Comparison of ENCODE assay signal across 8 mouse cellular contexts in genomic region chrX:48255830-48256428, GRCm38 (mm10). TPM values are rescaled to one million over a fixed set of nuclear protein-coding genes. Genes with fewer than 3 reads are reported as not detected.
A peak's percentile ranks its signal among the peaks of the same experiment; 100 is the strongest.
DNase-seq lines count a peak whose midpoint lies in the region; ATAC-seq and TF ChIP-seq lines count a peak whose summit lies in the region.

No protein-coding gene starts in this region.

- H3K9ac ChIP-seq in heart, embryonic 14.5 days (ENCODE audit: low read length): peak overlapping the region; percentile 72
- peak overlapping the region; percentile 43 for H3K9ac ChIP-seq in ES-Bruce4 (ENCODE audit: low read depth, poor library complexity, severe bottlenecking)
- H3K9ac ChIP-seq in hindbrain, embryonic 12.5 days: peak overlapping the region; percentile 53; the same call in 1 of the 2 replicates
- H3K9ac ChIP-seq in liver, embryonic 15.5 days: peak overlapping the region; percentile 60

- no peak for TF ChIP-seq CTCF in ES-Bruce4 (IDR thresholded peaks at IDR 0.05; ENCODE audit: low read depth, low read length)

- no peaks in the 10 kb centered on the region for H3K27me3 ChIP-seq in heart, embryonic 14.5 days (ENCODE audit: control insufficient read depth, insufficient read depth, low read length)
- no peaks in the 10 kb centered on the region for H3K27me3 ChIP-seq in ES-Bruce4 (ENCODE audit: control insufficient read depth, insufficient read depth, low read length, poor library complexity, severe bottlenecking)
- no peaks in the 10 kb centered on the region for H3K27me3 ChIP-seq in hindbrain, embryonic 12.5 days
- H3K27me3 ChIP-seq in liver, embryonic 15.5 days: no peaks in the 10 kb centered on the region

- peak overlapping the region; percentile 67 for H3K4me2 ChIP-seq in heart, embryonic 14.5 days (ENCODE audit: low read length)
- H3K4me2 ChIP-seq in hindbrain, embryonic 12.5 days (replicated peaks): peak overlapping the region; percentile 54
- peak overlapping the region; percentile 72 for H3K4me2 ChIP-seq in liver, embryonic 15.5 days

- peaks cover 6% of the 10 kb centered on the region; the same call in 1 of the 2 replicates for H3K36me3 ChIP-seq in heart, embryonic 14.5 days (ENCODE audit: control insufficient read depth, insufficient read depth, low read length)
- H3K36me3 ChIP-seq in ES-Bruce4 (ENCODE audit: control insufficient read depth, insufficient read depth, low read length, poor library complexity, severe bottlenecking): peaks cover 4% of the 10 kb centered on the region
- H3K36me3 ChIP-seq in hindbrain, embryonic 12.5 days: 0 out of 2 replicates have a peak, but pooled peaks cover 3% of the 10 kb centered on the region
- no peaks in the 10 kb centered on the region for H3K36me3 ChIP-seq in liver, embryonic 15.5 days (replicated peaks)

- intact Hi-C loops in heart, postnatal 25 days (cut with DNase I): no loop called here

- H3K27ac ChIP-seq in heart, embryonic 14.5 days (replicated peaks in 1 of 2; ENCODE audit: control insufficient read depth in 1 of 2, insufficient read depth in 1 of 2, low read depth in 2 of 2, low read length in 2 of 2): peak overlapping the region; percentile 75 to 79
- H3K27ac ChIP-seq in ES-Bruce4 (ENCODE audit: insufficient read depth, low read length): peak overlapping the region; percentile 48
- H3K27ac ChIP-seq in hindbrain, embryonic 12.5 days: peak overlapping the region; percentile 86
- H3K27ac ChIP-seq in liver, embryonic 15.5 days (replicated peaks): peak overlapping the region; percentile 87

- TF ChIP-seq EP300 in ES-Bruce4 (IDR thresholded peaks at IDR 0.05; ENCODE audit: insufficient read depth, low read depth, low read length): no peak

- TF ChIP-seq POLR2A in ES-Bruce4 (IDR thresholded peaks at IDR 0.05; ENCODE audit: insufficient read depth, low read length): no peak

- peak overlapping the region; percentile 56 to 59 for H3K4me3 ChIP-seq in heart, embryonic 14.5 days (ENCODE audit: control insufficient read depth in 1 of 2, insufficient read depth in 1 of 2, low read depth in 1 of 2, low read length in 2 of 2)
- peak overlapping the region; percentile 78 for H3K4me3 ChIP-seq in ES-Bruce4 (ENCODE audit: low read depth, low read length)
- H3K4me3 ChIP-seq in hindbrain, embryonic 12.5 days: peak overlapping the region; percentile 47
- H3K4me3 ChIP-seq in liver, embryonic 15.5 days (replicated peaks): peak overlapping the region; percentile 69

- 17% methylated on average over 18 of the region's 18 CpGs for WGBS in heart, embryonic 14.5 days
- 14% methylated on average over 18 of the region's 18 CpGs for WGBS in hindbrain, embryonic 12.5 days
- 21% methylated on average over 18 of the region's 18 CpGs for WGBS in liver, embryonic 15.5 days (ENCODE audit: insufficient replicate concordance)

- ATAC-seq in heart, embryonic 14.5 days (ENCODE audit: insufficient number of reproducible peaks, insufficient read depth, low FRiP score, low read depth): no peak; the same call in 1 of the 2 replicates
- peak; percentile 59; the same call in 1 of the 2 replicates for ATAC-seq in hindbrain, embryonic 12.5 days (ENCODE audit: low FRiP score)
- peak; percentile 68 for ATAC-seq in liver, embryonic 15.5 days (ENCODE audit: insufficient read depth)
- ATAC-seq in monocyte, adult 5-6 weeks (replicated peaks; ENCODE audit: insufficient number of reproducible peaks, low FRiP score, low TSS enrichment, poor library complexity, severe bottlenecking): no peak; the same call in 1 of the 2 replicates

- H3K9me3 ChIP-seq in heart, embryonic 14.5 days (ENCODE audit: control insufficient read depth, low read length): no peaks in the 10 kb centered on the region
- H3K9me3 ChIP-seq in ES-Bruce4 (replicated peaks; ENCODE audit: control insufficient read depth, insufficient read depth, low read length, poor library complexity, severe bottlenecking): no peaks in the 10 kb centered on the region
- H3K9me3 ChIP-seq in hindbrain, embryonic 12.5 days (replicated peaks): no peaks in the 10 kb centered on the region
- H3K9me3 ChIP-seq in liver, embryonic 15.5 days (replicated peaks): no peaks in the 10 kb centered on the region

- 0 out of 4 replicates have a peak, but pooled peaks cover 0 to 2% of the 10 kb centered on the region in 2 experiments for H3K4me1 ChIP-seq in heart, embryonic 14.5 days (ENCODE audit: control insufficient read depth in 2 of 2, insufficient read depth in 2 of 2, low read length in 2 of 2)
- H3K4me1 ChIP-seq in ES-Bruce4 (ENCODE audit: control insufficient read depth, insufficient read depth, low read length): no peaks in the 10 kb centered on the region
- peaks cover 5% of the 10 kb centered on the region; the same call in 1 of the 2 replicates for H3K4me1 ChIP-seq in hindbrain, embryonic 12.5 days
- H3K4me1 ChIP-seq in liver, embryonic 15.5 days (replicated peaks): peaks cover 7% of the 10 kb centered on the region; the same call in 1 of the 2 replicates

- no peak for DNase-seq in heart, postnatal 25 days (ENCODE audit: low spot score)
- peak; percentile 40 for DNase-seq in embryo, embryonic 10 days (ENCODE audit: low spot score)
- peak; percentile 26 for DNase-seq in retina, postnatal 1 day

RNA-seq across cellular contexts. Expression of gene Utp14a, which starts 0.7 kb away (rescaled TPM):
- 9.5 and 10.8 TPM in 2 replicates for polyA plus RNA-seq in heart, embryonic 14.5 days (2014; fragmentation: Nextera tagmentation; extraction: Ambion mirVana)
- 10 to 100 TPM; 12.6 to 17.9 TPM for total RNA-seq in heart, postnatal 25 days (2021)
- 61.6 and 62.7 TPM in 2 replicates for polyA plus RNA-seq in ES-Bruce4 (2011; ENCODE audit: insufficient read depth, insufficient read length, low read depth, missing spikeins)
- polyA plus RNA-seq in hindbrain, embryonic 12.5 days (2016; fragmentation: Nextera tagmentation; extraction: Ambion mirVana): 18.7 and 19.7 TPM in 2 replicates
- polyA plus RNA-seq in liver, embryonic 15.5 days (2015; fragmentation: Nextera tagmentation; extraction: Ambion mirVana): 6.8 and 8.1 TPM in 2 replicates
- 37.3 to 41.0 TPM (median 40.2 TPM) in 3 replicates for total RNA-seq in monocyte, adult 5-6 weeks (2017)

RNA-seq across cellular contexts. Expression of gene Zdhhc9, which starts 47.3 kb away (rescaled TPM):
- 3.9 TPM in 2 replicates for polyA plus RNA-seq in heart, embryonic 14.5 days (2014; fragmentation: Nextera tagmentation; extraction: Ambion mirVana)
- 10 to 100 TPM; 26.5 to 35.8 TPM for total RNA-seq in heart, postnatal 25 days (2021)
- polyA plus RNA-seq in ES-Bruce4 (2011; ENCODE audit: insufficient read depth, insufficient read length, low read depth, missing spikeins): 22.2 and 23.0 TPM in 2 replicates
- 8.0 and 8.3 TPM in 2 replicates for polyA plus RNA-seq in hindbrain, embryonic 12.5 days (2016; fragmentation: Nextera tagmentation; extraction: Ambion mirVana)
- 2.7 and 3.1 TPM in 2 replicates for polyA plus RNA-seq in liver, embryonic 15.5 days (2015; fragmentation: Nextera tagmentation; extraction: Ambion mirVana)
- 19.7 to 23.7 TPM (median 22.4 TPM) in 3 replicates for total RNA-seq in monocyte, adult 5-6 weeks (2017)

Comparison
In these comparisons a context has a peak if more than half of its experiments do, and no peak if none do; other contexts are left out.
1. ATAC-seq: peak in hindbrain, embryonic 12.5 days (single experiment) and liver, embryonic 15.5 days (single experiment); none in heart, embryonic 14.5 days (single experiment) and monocyte, adult 5-6 weeks (single experiment).
2. Peak in every context shown above with its lines, with median percentiles within 50 percentile points of each other: H3K27ac ChIP-seq, H3K4me2 ChIP-seq, H3K4me3 ChIP-seq and H3K9ac ChIP-seq.